ENCODE assay signal across 23 mouse cellular contexts in the genomic region with DNA sequence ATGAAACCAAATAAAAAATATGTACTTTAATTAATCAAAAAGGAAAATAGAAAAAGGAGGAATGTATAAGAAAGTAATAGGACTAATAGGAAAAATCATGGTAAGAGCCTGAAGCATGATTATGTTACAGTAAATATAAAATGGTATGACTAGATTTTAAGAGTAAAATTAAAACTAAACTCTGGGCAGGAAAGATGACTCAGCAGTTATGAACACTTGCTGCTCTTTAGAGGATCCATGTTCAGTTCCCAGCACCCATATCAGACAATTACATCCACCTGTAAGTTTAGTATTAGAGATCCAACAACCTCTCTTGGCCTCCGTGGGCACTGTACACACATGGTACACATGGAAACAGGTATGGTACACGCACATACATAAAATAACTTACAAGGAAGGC. TPM values are rescaled to one million over a fixed set of nuclear protein-coding genes. Genes with fewer than 3 reads are reported as not detected.
DNase-seq lines count a peak whose midpoint lies in the region; ATAC-seq and TF ChIP-seq lines count a peak whose summit lies in the region.
"Had no signal": no experiment of that assay in that cellular context is flagged by ENCODE, and none has a peak within 500 bp of the region (broad histone marks: within the 10 kb centered on the region; RNA-seq: fewer than 3 reads in every experiment).

No protein-coding gene starts in this region.

- H3K27me3 ChIP-seq in CH12.LX (replicated peaks): no peaks in the 10 kb centered on the region
- no peaks in the 10 kb centered on the region for H3K27me3 ChIP-seq in MEL (ENCODE audit: control insufficient read depth in 1 of 2, insufficient read depth in 2 of 2, low read length in 2 of 2)
- no peaks in the 10 kb centered on the region for H3K27me3 ChIP-seq in liver, postnatal 0 days (ENCODE audit: insufficient read depth, low read length)
- H3K27me3 ChIP-seq: Patski had no signal

- dilution Hi-C loops in CH12.LX (cut with MboI; ENCODE audit: extremely low pct_ligation_motif_present, extremely low pct_unique_long_range_greater_than_20kb, low sequenced_read_pairs): no loop called here

- H3K36me3 ChIP-seq in CH12.LX (replicated peaks in 1 of 2; ENCODE audit: control insufficient read depth in 1 of 2, insufficient read depth in 1 of 2, low read length in 1 of 2) (peaks cover 33 to 66% of the 10 kb centered on the region in 2 experiments), ES-E14 (ENCODE audit: control insufficient read depth, insufficient read depth, low read length, poor library complexity, severe bottlenecking) (peaks cover 2% of the 10 kb centered on the region), MEL (ENCODE audit: control insufficient read depth in 1 of 2, insufficient read depth in 2 of 2, low read length in 2 of 2) (peaks cover 2 to 10% of the 10 kb centered on the region in 2 experiments; a peak in 3 of 4 replicates)
- peaks cover 14% of the 10 kb centered on the region for H3K36me3 ChIP-seq in liver, postnatal 0 days (replicated peaks; ENCODE audit: insufficient read depth, low read length)

- intact Hi-C loops in left cerebral cortex, postnatal 25 days (cut with DNase I): no loop called here

- peaks cover 6 to 18% of the 10 kb centered on the region in 2 experiments; a peak in 3 of 4 replicates for H3K4me1 ChIP-seq in CH12.LX (ENCODE audit: control insufficient read depth in 1 of 2, insufficient read depth in 2 of 2)
- H3K4me1 ChIP-seq in ES-E14 (ENCODE audit: control insufficient read depth in 2 of 2, insufficient read depth in 2 of 2, low read length in 2 of 2, poor library complexity in 1 of 2): peaks cover 0 to 3% of the 10 kb centered on the region in 2 experiments; a peak in 1 of 4 replicates
- peaks cover 0 to 6% of the 10 kb centered on the region in 2 experiments; a peak in 2 of 4 replicates for H3K4me1 ChIP-seq in MEL (ENCODE audit: control insufficient read depth in 1 of 2, insufficient read depth in 2 of 2, low read length in 2 of 2)
- peaks cover 7% of the 10 kb centered on the region for H3K4me1 ChIP-seq in liver, postnatal 0 days (ENCODE audit: insufficient read depth)

- DNase-seq in CH12.LX (ENCODE audit: extremely low read depth) (no peak), ES-E14 (ENCODE audit: low read depth, low spot score) (no peak), MEL (ENCODE audit: low read depth, low spot score) (no peak)
- no peak for DNase-seq in kidney, postnatal 36 days
- DNase-seq in liver, postnatal 0 days: no peak
- DNase-seq in left cerebral cortex, postnatal 25 days (ENCODE audit: low spot score in 2 of 2): no peak
- DNase-seq: adrenal gland, adult 2 months; adrenal gland, adult 8-10 months; adrenal gland, postnatal 10 days; adrenal gland, postnatal 14 days; adrenal gland, postnatal 25 days; adrenal gland, postnatal 36 days; B cell, adult 2 months; cerebellum, adult 11 months; cerebellum, adult 11-12 months; cerebellum, adult 18-20 months; cerebellum, adult 2 months; cerebellum, adult 8-10 months; cerebellum, adult 9-10 months had no signal

- TF ChIP-seq POLR2A in CH12.LX (IDR thresholded peaks at IDR 0.05; ENCODE audit: low read depth, low read length) (no peak), MEL (IDR thresholded peaks at IDR 0.05; ENCODE audit: control insufficient read depth in 1 of 2, insufficient read depth in 1 of 2, low read depth in 1 of 2, low read length in 2 of 2, poor library complexity in 1 of 2) (no peak)

- no peak for TF ChIP-seq EP300 in CH12.LX (IDR thresholded peaks at IDR 0.05; ENCODE audit: low read length)
- no peak for TF ChIP-seq EP300 in MEL (IDR thresholded peaks at IDR 0.05; ENCODE audit: low read depth in 1 of 2, low read length in 2 of 2)
- no peak for TF ChIP-seq EP300 in liver, postnatal 0 days (IDR thresholded peaks at IDR 0.05; ENCODE audit: low read depth)

- H3K4me2 ChIP-seq in CH12.LX (ENCODE audit: insufficient read depth, low read depth, poor library complexity, severe bottlenecking): no peak overlapping the region
- H3K4me2 ChIP-seq in liver, postnatal 0 days (ENCODE audit: low read depth, low read length): no peak overlapping the region

- no peak overlapping the region for H3K4me3 ChIP-seq in CH12.LX (replicated peaks in 1 of 3; ENCODE audit: low read depth in 2 of 3, low read length in 2 of 3, poor library complexity in 1 of 3)
- H3K4me3 ChIP-seq in ES-E14 (ENCODE audit: insufficient read depth in 1 of 2, low read depth in 1 of 2, low read length in 2 of 2, poor library complexity in 1 of 2, severe bottlenecking in 1 of 2): no peak overlapping the region
- no peak overlapping the region for H3K4me3 ChIP-seq in MEL (ENCODE audit: control insufficient read depth in 1 of 2, insufficient read depth in 1 of 2, low read depth in 2 of 2, low read length in 2 of 2)
- no peak overlapping the region for H3K4me3 ChIP-seq in liver, postnatal 0 days (ENCODE audit: low read depth, low read length)

- H3K79me2 ChIP-seq in CH12.LX (replicated peaks; ENCODE audit: control insufficient read depth, extremely low read depth, insufficient read depth, poor library complexity, severe bottlenecking): peaks cover 20% of the 10 kb centered on the region
- peaks cover 7% of the 10 kb centered on the region for H3K79me2 ChIP-seq in MEL (ENCODE audit: control insufficient read depth, insufficient read depth, low read length, poor library complexity)

- no peaks in the 10 kb centered on the region for H3K9me3 ChIP-seq in CH12.LX (replicated peaks; ENCODE audit: low read length)
- H3K9me3 ChIP-seq in ES-E14 (ENCODE audit: control insufficient read depth, insufficient read depth, low read depth, low read length): no peaks in the 10 kb centered on the region
- H3K9me3 ChIP-seq in MEL (replicated peaks; ENCODE audit: insufficient read depth, low read length): no peaks in the 10 kb centered on the region
- H3K9me3 ChIP-seq in liver, postnatal 0 days (ENCODE audit: low read length): no peaks in the 10 kb centered on the region
- H3K9me3 ChIP-seq: G1E had no signal

- 89% methylated on average over 2 of the region's 2 CpGs for WGBS in liver, postnatal 0 days (ENCODE audit: insufficient replicate concordance)

- no peak for TF ChIP-seq RAD21 in CH12.LX (IDR thresholded peaks at IDR 0.05; ENCODE audit: low read depth, low read length)
- no peak for TF ChIP-seq RAD21 in MEL (IDR thresholded peaks at IDR 0.05; ENCODE audit: low read depth, low read length)

- H3K27ac ChIP-seq in CH12.LX (ENCODE audit: insufficient read depth, low read depth): no peak overlapping the region
- H3K27ac ChIP-seq in ES-E14 (ENCODE audit: insufficient read depth, low read depth, low read length, poor library complexity, severe bottlenecking): no peak overlapping the region
- no peak overlapping the region for H3K27ac ChIP-seq in MEL (ENCODE audit: control insufficient read depth, low read depth, low read length)
- no peak overlapping the region for H3K27ac ChIP-seq in liver, postnatal 0 days (ENCODE audit: low read depth)

- no peak for ATAC-seq in liver, postnatal 0 days
- ATAC-seq: activated CD4-positive, CD25-positive, alpha-beta regulatory T cell, adult 4 months; CD4-positive, CD25-positive, alpha-beta regulatory T cell, adult 4 months; Patski had no signal

- H3K9ac ChIP-seq in CH12.LX (ENCODE audit: insufficient read depth, low read depth): no peak overlapping the region
- no peak overlapping the region for H3K9ac ChIP-seq in ES-E14 (ENCODE audit: insufficient read depth, low read depth, low read length, poor library complexity, severe bottlenecking)
- H3K9ac ChIP-seq in MEL (ENCODE audit: control insufficient read depth, low read depth, low read length, poor library complexity, severe bottlenecking): no peak overlapping the region
- H3K9ac ChIP-seq in liver, postnatal 0 days (replicated peaks): no peak overlapping the region

- TF ChIP-seq CTCF in CH12.LX (conservative IDR thresholded peaks at IDR 0.05 in 1 of 2, IDR thresholded peaks at IDR 0.05 in 1 of 2; ENCODE audit: low read depth in 2 of 2, low read length in 2 of 2) (no peak), MEL (IDR thresholded peaks at IDR 0.05 in 2 of 3, conservative IDR thresholded peaks at IDR 0.05 in 1 of 3; ENCODE audit: control insufficient read depth in 1 of 3, insufficient read depth in 1 of 3, low read depth in 2 of 3, low read length in 3 of 3, poor library complexity in 1 of 3, severe bottlenecking in 1 of 3) (no peak)
- no peak for TF ChIP-seq CTCF in liver, postnatal 0 days (IDR thresholded peaks at IDR 0.05; ENCODE audit: low read depth)

- in situ Hi-C loops in CH12.LX (cut with MboI; ENCODE audit: low pct_ligation_motif_present, low pct_unique_long_range_greater_than_20kb, low sequenced_read_pairs) (no loop called here), ES-E14 (cut with MboI; ENCODE audit: low sequenced_read_pairs in 2 of 2, unreplicated experiment in 2 of 2) (no loop called here)

RNA-seq across cellular contexts. Expression of a gene that starts 5.4 kb away (rescaled TPM):
- total RNA-seq in CH12.LX (2012; rRNA removed) (7.4 and 8.1 TPM in 2 replicates), CH12.LX (2014; rRNA removed) (5.0 and 7.1 TPM in 2 replicates), ES-E14 (2012; rRNA removed) (1.1 and 1.2 TPM in 2 replicates), MEL (2012; rRNA removed) (0.27 and 0.65 TPM in 2 replicates)
- polyA plus RNA-seq in CH12.LX (2012; ENCODE audit: insufficient read length, low read depth) (3.5 and 5.5 TPM in 2 replicates), MEL (2012; ENCODE audit: insufficient read depth in 1 of 2, insufficient read length in 2 of 2, low read depth in 1 of 2, low replicate concordance in 2 of 2, missing spikeins in 1 of 2) (under 1 TPM in 1 of 2 experiments, not detected in 1; 0.68 TPM)
- 0.70 and 1.3 TPM in 2 replicates for polyA plus RNA-seq in liver, postnatal 0 days (2015; fragmentation: Nextera tagmentation; extraction: Ambion mirVana)
- 1 to 10 TPM in 1 of 2 experiments, under 1 TPM in 1; 0.82 to 1.4 TPM for total RNA-seq in left cerebral cortex, postnatal 25 days (2021)
- polyA plus RNA-seq: adrenal gland, adult 2 months had no signal

RNA-seq across cellular contexts. Expression of a gene that starts 5.5 kb away (rescaled TPM):
- total RNA-seq in CH12.LX (2012; rRNA removed) (69.8 and 96.8 TPM in 2 replicates), CH12.LX (2014; rRNA removed) (65.6 and 66.7 TPM in 2 replicates), ES-E14 (2012; rRNA removed) (52.6 and 73.4 TPM in 2 replicates), MEL (2012; rRNA removed) (15.8 and 16.8 TPM in 2 replicates)
- polyA plus RNA-seq in CH12.LX (2012; ENCODE audit: insufficient read length, low read depth) (75.9 and 112 TPM in 2 replicates), MEL (2012; ENCODE audit: insufficient read depth in 1 of 2, insufficient read length in 2 of 2, low read depth in 1 of 2, low replicate concordance in 2 of 2, missing spikeins in 1 of 2) (10 to 100 TPM; 34.1 to 35.0 TPM)
- polyA plus RNA-seq in liver, postnatal 0 days (2015; fragmentation: Nextera tagmentation; extraction: Ambion mirVana): 38.7 and 42.2 TPM in 2 replicates
- total RNA-seq in left cerebral cortex, postnatal 25 days (2021): 10 to 100 TPM; 67.6 to 75.4 TPM

RNA-seq across cellular contexts. Expression of a gene that starts 41.3 kb away (rescaled TPM):
- total RNA-seq in CH12.LX (2012; rRNA removed) (32.1 and 41.0 TPM in 2 replicates), CH12.LX (2014; rRNA removed) (46.4 and 50.4 TPM in 2 replicates), ES-E14 (2012; rRNA removed) (9.2 and 16.8 TPM in 2 replicates), MEL (2012; rRNA removed) (8.7 and 11.2 TPM in 2 replicates)
- polyA plus RNA-seq in CH12.LX (2012; ENCODE audit: insufficient read length, low read depth) (47.7 and 49.9 TPM in 2 replicates), MEL (2012; ENCODE audit: insufficient read depth in 1 of 2, insufficient read length in 2 of 2, low read depth in 1 of 2, low replicate concordance in 2 of 2, missing spikeins in 1 of 2) (10 to 100 TPM in 1 of 2 experiments, not detected in 1; 14.2 TPM)
- polyA plus RNA-seq in liver, postnatal 0 days (2015; fragmentation: Nextera tagmentation; extraction: Ambion mirVana): 6.8 and 7.8 TPM in 2 replicates
- 10 to 100 TPM; 40.7 to 42.2 TPM for total RNA-seq in left cerebral cortex, postnatal 25 days (2021)
